Mouse (Mus musculus): ENCODE results near the gene Sorbs1. TPM values are rescaled to one million over a fixed set of nuclear protein-coding genes. Genes with fewer than 3 reads are reported as not detected.

The Sorbs1 gene
- total and polyA plus RNA-seq, 3 experiments = 2.1 to 6.2 (median 3.6) TPM

DNA sequence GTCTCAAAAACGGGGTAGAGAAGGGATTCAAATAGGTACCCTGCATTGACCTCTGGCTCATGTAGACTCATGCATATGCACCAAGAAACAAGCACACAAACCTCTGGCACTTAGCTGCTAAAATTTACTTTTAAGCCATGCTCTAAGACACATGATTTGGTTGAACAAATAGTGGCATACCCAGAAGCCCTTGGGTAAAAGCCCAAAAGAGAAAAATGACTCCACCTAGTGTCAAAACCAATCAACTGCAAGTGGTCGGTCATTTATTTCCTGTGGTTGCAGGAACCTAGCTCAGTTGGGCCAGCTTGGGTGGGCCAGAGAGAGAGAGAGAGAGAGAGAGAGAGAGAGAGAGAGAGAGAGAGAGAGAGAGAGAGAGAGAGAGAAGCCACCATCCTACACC lies 109.0 kb downstream of the Sorbs1 start:
- dilution Hi-C loops (cut with MboI; ENCODE audit: extremely low pct_ligation_motif_present, extremely low pct_unique_long_range_greater_than_20kb, low sequenced_read_pairs) (no loop called here), in situ Hi-C loops (cut with MboI; ENCODE audit: low pct_ligation_motif_present, low pct_unique_long_range_greater_than_20kb, low sequenced_read_pairs) (no loop called here)
- DNase-seq (ENCODE audit: extremely low read depth) = peak; percentile 59

GRCm38 (mm10) chr19:40403999-40404398 lies 109.6 kb downstream of the Sorbs1 start:
- Histone ChIP-seq H3K9me3 (replicated peaks; ENCODE audit: low read length) (no peaks in the 10 kb centered on the region), H3K36me3 (replicated peaks in 1 of 2; ENCODE audit: control insufficient read depth in 1 of 2, insufficient read depth in 1 of 2, low read length in 1 of 2) (peaks cover 0 to 3% of the 10 kb centered on the region in 2 experiments), H3K4me2 (ENCODE audit: insufficient read depth, low read depth, poor library complexity, severe bottlenecking) (no peak overlapping the region), H3K27ac (ENCODE audit: insufficient read depth, low read depth) (no peak overlapping the region), H3K4me3 (replicated peaks in 1 of 3; ENCODE audit: low read depth in 2 of 3, low read length in 2 of 3, poor library complexity in 1 of 3) (no peak overlapping the region), H3K79me2 (replicated peaks; ENCODE audit: control insufficient read depth, extremely low read depth, insufficient read depth, poor library complexity, severe bottlenecking) (no peaks in the 10 kb centered on the region), H3K9ac (ENCODE audit: insufficient read depth, low read depth) (no peak overlapping the region), H3K27me3 (replicated peaks) (no peaks in the 10 kb centered on the region), H3K4me1 (ENCODE audit: control insufficient read depth in 1 of 2, insufficient read depth in 2 of 2) (peaks cover 16 to 29% of the 10 kb centered on the region in 2 experiments)
- no peak for DNase-seq (ENCODE audit: extremely low read depth)
- TF ChIP-seq MXI1 (IDR thresholded peaks at IDR 0.05; ENCODE audit: low read depth, low read length) = no peak
- no peak for TF ChIP-seq CTCF (conservative IDR thresholded peaks at IDR 0.05 in 1 of 2, IDR thresholded peaks at IDR 0.05 in 1 of 2; ENCODE audit: low read depth in 2 of 2, low read length in 2 of 2)
- TF ChIP-seq BHLHE40 (IDR thresholded peaks at IDR 0.05; ENCODE audit: low read depth, low read length) = no peak
- TF ChIP-seq CHD1 (IDR thresholded peaks at IDR 0.05; ENCODE audit: low read depth, low read length) = no peak
- dilution Hi-C loops (cut with MboI; ENCODE audit: extremely low pct_ligation_motif_present, extremely low pct_unique_long_range_greater_than_20kb, low sequenced_read_pairs) (no loop called here), in situ Hi-C loops (cut with MboI; ENCODE audit: low pct_ligation_motif_present, low pct_unique_long_range_greater_than_20kb, low sequenced_read_pairs) (no loop called here)

More for the DNA sequence above, 109.0 kb downstream of the Sorbs1 start:
- no peak overlapping the region for H3K9ac ChIP-seq (ENCODE audit: insufficient read depth, low read depth)
- H3K9me3 ChIP-seq (replicated peaks; ENCODE audit: low read length) = no peaks in the 10 kb centered on the region
- H3K27ac ChIP-seq (ENCODE audit: insufficient read depth, low read depth) = no peak overlapping the region
- peaks cover 16 to 29% of the 10 kb centered on the region in 2 experiments for H3K4me1 ChIP-seq (ENCODE audit: control insufficient read depth in 1 of 2, insufficient read depth in 2 of 2)
- TF ChIP-seq RAD21 (IDR thresholded peaks at IDR 0.05; ENCODE audit: low read depth, low read length) (peak; percentile 61), MYC (IDR thresholded peaks at IDR 0.05; ENCODE audit: low read depth, low read length) (0 out of 2 replicates have a peak, but pooled peaks have one; percentile 52), POLR2A (IDR thresholded peaks at IDR 0.05; ENCODE audit: low read depth, low read length) (no peak), MAZ (IDR thresholded peaks at IDR 0.05; ENCODE audit: low read depth, low read length) (no peak), SMC3 (IDR thresholded peaks at IDR 0.05; ENCODE audit: low read depth, low read length) (peak; percentile 65), CHD2 (IDR thresholded peaks at IDR 0.05; ENCODE audit: low read length) (no peak), CHD1 (IDR thresholded peaks at IDR 0.05; ENCODE audit: low read depth, low read length) (no peak), MAX (IDR thresholded peaks at IDR 0.05; ENCODE audit: low read length) (0 out of 2 replicates have a peak, but pooled peaks have one; percentile 35), ZMIZ1 (IDR thresholded peaks at IDR 0.05; ENCODE audit: low read depth, low read length) (no peak), CTCF (conservative IDR thresholded peaks at IDR 0.05 in 1 of 2, IDR thresholded peaks at IDR 0.05 in 1 of 2; ENCODE audit: low read depth in 2 of 2, low read length in 2 of 2) (peak; percentile 41 to 81; a peak in 3 of 4 replicates)
- no peaks in the 10 kb centered on the region for H3K79me2 ChIP-seq (replicated peaks; ENCODE audit: control insufficient read depth, extremely low read depth, insufficient read depth, poor library complexity, severe bottlenecking)
- no peak overlapping the region for H3K4me3 ChIP-seq (replicated peaks in 1 of 3; ENCODE audit: low read depth in 2 of 3, low read length in 2 of 3, poor library complexity in 1 of 3)
- H3K27me3 ChIP-seq (replicated peaks) = no peaks in the 10 kb centered on the region
- peaks cover 0 to 2% of the 10 kb centered on the region in 2 experiments for H3K36me3 ChIP-seq (replicated peaks in 1 of 2; ENCODE audit: control insufficient read depth in 1 of 2, insufficient read depth in 1 of 2, low read length in 1 of 2)
- no peak overlapping the region for H3K4me2 ChIP-seq (ENCODE audit: insufficient read depth, low read depth, poor library complexity, severe bottlenecking)

GRCm38 (mm10) chr19:40402155-40402963 lies 111.2 kb downstream of the Sorbs1 start:
- dilution Hi-C loops (cut with MboI; ENCODE audit: extremely low pct_ligation_motif_present, extremely low pct_unique_long_range_greater_than_20kb, low sequenced_read_pairs) = no loop called here
- H3K36me3 ChIP-seq (replicated peaks in 1 of 2; ENCODE audit: control insufficient read depth in 1 of 2, insufficient read depth in 1 of 2, low read length in 1 of 2) = peaks cover 0 to 10% of the 10 kb centered on the region in 2 experiments
- peak overlapping the region; percentile 13; the same call in 1 of the 2 replicates for H3K9ac ChIP-seq (ENCODE audit: insufficient read depth, low read depth)
- DNase-seq (ENCODE audit: extremely low read depth) = peak; percentile 79
- peak overlapping the region; percentile 59 for H3K27ac ChIP-seq (ENCODE audit: insufficient read depth, low read depth)
- in situ Hi-C loops (cut with MboI; ENCODE audit: low pct_ligation_motif_present, low pct_unique_long_range_greater_than_20kb, low sequenced_read_pairs) = no loop called here
- no peaks in the 10 kb centered on the region for H3K27me3 ChIP-seq (replicated peaks)
- H3K4me3 ChIP-seq (replicated peaks in 1 of 3; ENCODE audit: low read depth in 2 of 3, low read length in 2 of 3, poor library complexity in 1 of 3) = peak overlapping the region; percentile 13 to 28 (median 24)
- no peaks in the 10 kb centered on the region for H3K79me2 ChIP-seq (replicated peaks; ENCODE audit: control insufficient read depth, extremely low read depth, insufficient read depth, poor library complexity, severe bottlenecking)
- H3K4me1 ChIP-seq (ENCODE audit: control insufficient read depth in 1 of 2, insufficient read depth in 2 of 2) = peaks cover 16 to 29% of the 10 kb centered on the region in 2 experiments
- H3K9me3 ChIP-seq (replicated peaks; ENCODE audit: low read length) = no peaks in the 10 kb centered on the region
- peak overlapping the region; percentile 68 for H3K4me2 ChIP-seq (ENCODE audit: insufficient read depth, low read depth, poor library complexity, severe bottlenecking)
- no peak for TF ChIP-seq GABPA (IDR thresholded peaks at IDR 0.05; ENCODE audit: insufficient replicate concordance, low read depth, low read length)
- TF ChIP-seq BHLHE40 (IDR thresholded peaks at IDR 0.05; ENCODE audit: low read depth, low read length) = peak; percentile 62
- TF ChIP-seq JUND (conservative IDR thresholded peaks at IDR 0.05; ENCODE audit: low read depth, low read length) = peak; percentile 87
- TF ChIP-seq IRF4 (IDR thresholded peaks at IDR 0.05; ENCODE audit: low read depth, low read length) = peak; percentile 60; the same call in 1 of the 2 replicates
- TF ChIP-seq MYC (IDR thresholded peaks at IDR 0.05; ENCODE audit: low read depth, low read length) = peak; percentile 95
- TF ChIP-seq TCF12 (IDR thresholded peaks at IDR 0.05; ENCODE audit: low read depth, low read length) = peak; percentile 57
- peak; percentile 69 for TF ChIP-seq TBP (conservative IDR thresholded peaks at IDR 0.05; ENCODE audit: low read depth, low read length)
- TF ChIP-seq ELF1 (IDR thresholded peaks at IDR 0.05; ENCODE audit: low read depth, low read length) = peak; percentile 75
- TF ChIP-seq USF1 (IDR thresholded peaks at IDR 0.05; ENCODE audit: low read depth, low read length) = no peak
- TF ChIP-seq POLR2A (IDR thresholded peaks at IDR 0.05; ENCODE audit: low read depth, low read length) = peak; percentile 72
- no peak for TF ChIP-seq MAFK (IDR thresholded peaks at IDR 0.05; ENCODE audit: insufficient replicate concordance, low read length)
- peak; percentile 76 for TF ChIP-seq NELFE (IDR thresholded peaks at IDR 0.05; ENCODE audit: low read depth, low read length)
- TF ChIP-seq CHD2 (IDR thresholded peaks at IDR 0.05; ENCODE audit: low read length) = peak; percentile 52; the same call in 1 of the 2 replicates
- peak; percentile 80 for TF ChIP-seq ETS1 (conservative IDR thresholded peaks at IDR 0.05; ENCODE audit: low read depth, low read length)
- peak; percentile 84 for TF ChIP-seq MXI1 (IDR thresholded peaks at IDR 0.05; ENCODE audit: low read depth, low read length)
- peak; percentile 51; the same call in 1 of the 2 replicates for TF ChIP-seq SIN3A (IDR thresholded peaks at IDR 0.05; ENCODE audit: low read length)

Measured in CH12.LX (cell line).